In the genomic region with DNA sequence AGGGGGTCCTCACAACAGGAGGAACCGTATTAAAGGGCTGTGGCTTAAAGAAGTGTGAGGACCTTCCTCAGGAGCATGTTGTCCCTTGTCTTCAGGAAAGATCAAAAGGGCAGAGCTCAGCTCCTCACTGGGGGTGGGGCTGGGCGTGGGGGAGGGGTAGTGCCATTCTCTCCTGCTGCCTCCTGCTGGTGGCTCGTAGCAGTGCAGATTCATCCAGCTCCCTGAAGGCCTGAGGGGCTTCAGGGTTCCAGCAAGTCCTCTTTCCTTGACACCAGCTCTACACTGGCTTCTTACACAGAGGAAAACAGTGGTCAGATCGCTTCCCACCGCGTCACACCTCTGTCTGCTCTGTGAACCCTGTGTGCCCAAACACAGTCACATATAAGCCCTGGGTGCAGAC, we compare ENCODE assay signal across 8 mouse cellular contexts. TPM values are rescaled to one million over a fixed set of nuclear protein-coding genes. Genes with fewer than 3 reads are reported as not detected.
DNase-seq lines count a peak whose midpoint lies in the region; ATAC-seq and TF ChIP-seq lines count a peak whose summit lies in the region.

No protein-coding gene starts in this region.

- no peak for ATAC-seq in forebrain, embryonic 16.5 days
- ATAC-seq in liver, embryonic 12.5 days = no peak; the same call in 1 of the 2 replicates

- H3K4me2 ChIP-seq in forebrain, embryonic 16.5 days (ENCODE audit: low read length) = no peak overlapping the region
- H3K4me2 ChIP-seq in liver, embryonic 12.5 days = no peak overlapping the region

- H3K36me3 ChIP-seq in forebrain, embryonic 10.5 days (replicated peaks) = no peaks in the 10 kb centered on the region
- H3K36me3 ChIP-seq in forebrain, embryonic 16.5 days (ENCODE audit: control insufficient read depth, insufficient read depth) = no peaks in the 10 kb centered on the region
- H3K36me3 ChIP-seq in liver, adult 2 months (ENCODE audit: control insufficient read depth, insufficient read depth, low read length) = peaks cover 21% of the 10 kb centered on the region
- 0 out of 2 replicates have a peak, but pooled peaks cover 8% of the 10 kb centered on the region for H3K36me3 ChIP-seq in liver, embryonic 12.5 days

- H3K9ac ChIP-seq in forebrain, embryonic 16.5 days (replicated peaks; ENCODE audit: low read depth, low read length) = no peak overlapping the region
- no peak overlapping the region for H3K9ac ChIP-seq in liver, adult 2 months (ENCODE audit: low read depth, low read length)
- no peak overlapping the region for H3K9ac ChIP-seq in liver, embryonic 12.5 days

- peak; percentile 23 for DNase-seq in forebrain, embryonic 10.5 days (ENCODE audit: extremely low spot score, low spot score)
- no peak for DNase-seq in liver, adult 2 months (ENCODE audit: extremely low read depth, low read depth, low spot score)
- peak; percentile 53 for DNase-seq in embryo, embryonic 10.5 days (ENCODE audit: low spot score)
- peak; percentile 63 for DNase-seq in retina, embryonic 14.5 days (ENCODE audit: low spot score)
- no peak for DNase-seq in urinary bladder, postnatal 25 days (ENCODE audit: low spot score)
- no peak for DNase-seq in right cerebral cortex, adult 18-20 months

- H3K27ac ChIP-seq in forebrain, embryonic 10.5 days = no peak overlapping the region
- no peak overlapping the region for H3K27ac ChIP-seq in forebrain, embryonic 16.5 days (ENCODE audit: low read length)
- H3K27ac ChIP-seq in liver, adult 2 months (replicated peaks; ENCODE audit: insufficient read depth, low read depth, low read length) = no peak overlapping the region
- H3K27ac ChIP-seq in liver, embryonic 12.5 days = no peak overlapping the region

- H3K4me1 ChIP-seq in forebrain, embryonic 10.5 days = peaks cover 9% of the 10 kb centered on the region
- H3K4me1 ChIP-seq in forebrain, embryonic 16.5 days (replicated peaks; ENCODE audit: control insufficient read depth, insufficient read depth, low read length) = no peaks in the 10 kb centered on the region
- H3K4me1 ChIP-seq in liver, adult 2 months (ENCODE audit: control insufficient read depth, insufficient read depth, low read length) = 0 out of 2 replicates have a peak, but pooled peaks cover 3% of the 10 kb centered on the region
- peaks cover 18% of the 10 kb centered on the region for H3K4me1 ChIP-seq in liver, embryonic 12.5 days

- H3K9me3 ChIP-seq in forebrain, embryonic 10.5 days = no peaks in the 10 kb centered on the region
- H3K9me3 ChIP-seq in forebrain, embryonic 16.5 days (ENCODE audit: control insufficient read depth, low read length) = no peaks in the 10 kb centered on the region
- no peaks in the 10 kb centered on the region for H3K9me3 ChIP-seq in liver, embryonic 12.5 days (replicated peaks)

- TF ChIP-seq CTCF in liver, adult 2 months (IDR thresholded peaks at IDR 0.05; ENCODE audit: low read depth, low read length) = peak; percentile 79

- H3K79me2 ChIP-seq in liver, adult 2 months (ENCODE audit: control insufficient read depth, insufficient read depth, low read length) = 0 out of 2 replicates have a peak, but pooled peaks cover 4% of the 10 kb centered on the region

- no peaks in the 10 kb centered on the region for H3K27me3 ChIP-seq in forebrain, embryonic 10.5 days (ENCODE audit: poor library complexity, severe bottlenecking)
- H3K27me3 ChIP-seq in forebrain, embryonic 16.5 days (replicated peaks; ENCODE audit: control insufficient read depth, insufficient read depth, low read length) = no peaks in the 10 kb centered on the region
- no peaks in the 10 kb centered on the region for H3K27me3 ChIP-seq in liver, adult 2 months (ENCODE audit: control insufficient read depth, insufficient read depth, low read length)
- H3K27me3 ChIP-seq in liver, embryonic 12.5 days (replicated peaks) = no peaks in the 10 kb centered on the region

- H3K4me3 ChIP-seq in forebrain, embryonic 10.5 days = no peak overlapping the region
- no peak overlapping the region for H3K4me3 ChIP-seq in forebrain, embryonic 16.5 days (replicated peaks; ENCODE audit: low read length)
- H3K4me3 ChIP-seq in liver, adult 2 months (ENCODE audit: insufficient read depth, low read depth, low read length) = no peak overlapping the region
- no peak overlapping the region for H3K4me3 ChIP-seq in liver, embryonic 12.5 days

- WGBS in forebrain, embryonic 10.5 days = 34% methylated on average over 6 of the region's 6 CpGs
- WGBS in forebrain, embryonic 16.5 days = 40% methylated on average over 6 of the region's 6 CpGs
- 74% methylated on average over 6 of the region's 6 CpGs for WGBS in liver, adult 2 months
- 37% methylated on average over 6 of the region's 6 CpGs for WGBS in liver, embryonic 12.5 days (ENCODE audit: insufficient replicate concordance)

- no peak for TF ChIP-seq POLR2A in liver, adult 2 months (IDR thresholded peaks at IDR 0.05; ENCODE audit: extremely low read depth, insufficient read depth, low read length)

RNA-seq across cellular contexts. Expression of a gene that starts 8.9 kb away (rescaled TPM):
- 2.2 and 3.1 TPM in 2 replicates for polyA plus RNA-seq in forebrain, embryonic 10.5 days (2016; fragmentation: Nextera tagmentation; extraction: Ambion mirVana)
- 3.6 and 4.2 TPM in 2 replicates for polyA plus RNA-seq in forebrain, embryonic 16.5 days (2015; fragmentation: Nextera tagmentation; extraction: Ambion mirVana)
- total RNA-seq in liver, adult 2 months (2014; rRNA removed) = 52.4 and 59.5 TPM in 2 replicates
- 19.1 and 37.2 TPM in 2 replicates for polyA plus RNA-seq in liver, adult 2 months (2012; rRNA removed)
- 5.2 and 6.0 TPM in 2 replicates for polyA plus RNA-seq in liver, embryonic 12.5 days (2016; fragmentation: Nextera tagmentation; extraction: Ambion mirVana)

RNA-seq across cellular contexts. Expression of a gene that starts 18.6 kb away (rescaled TPM):
- 62.7 and 63.1 TPM in 2 replicates for polyA plus RNA-seq in forebrain, embryonic 10.5 days (2016; fragmentation: Nextera tagmentation; extraction: Ambion mirVana)
- 12.7 and 15.4 TPM in 2 replicates for polyA plus RNA-seq in forebrain, embryonic 16.5 days (2015; fragmentation: Nextera tagmentation; extraction: Ambion mirVana)
- 0.28 and 0.67 TPM in 2 replicates for total RNA-seq in liver, adult 2 months (2014; rRNA removed)
- 0.33 and 0.55 TPM in 2 replicates for polyA plus RNA-seq in liver, adult 2 months (2012; rRNA removed)
- 34.4 and 35.3 TPM in 2 replicates for polyA plus RNA-seq in liver, embryonic 12.5 days (2016; fragmentation: Nextera tagmentation; extraction: Ambion mirVana)

RNA-seq across cellular contexts. Expression of a gene that starts 19.4 kb away (rescaled TPM):
- 0.04 and 0.09 TPM in 2 replicates for polyA plus RNA-seq in forebrain, embryonic 10.5 days (2016; fragmentation: Nextera tagmentation; extraction: Ambion mirVana)
- 0.04 TPM in 2 replicates for polyA plus RNA-seq in forebrain, embryonic 16.5 days (2015; fragmentation: Nextera tagmentation; extraction: Ambion mirVana)
- total RNA-seq in liver, adult 2 months (2014; rRNA removed) = under 0.01 and 0.09 TPM in 2 replicates
- 0.01 TPM in 2 replicates for polyA plus RNA-seq in liver, adult 2 months (2012; rRNA removed)
- polyA plus RNA-seq in liver, embryonic 12.5 days (2016; fragmentation: Nextera tagmentation; extraction: Ambion mirVana) = 0.07 and 0.12 TPM in 2 replicates

RNA-seq across cellular contexts. Expression of a gene that starts 29.5 kb away (rescaled TPM):
- 29.7 and 30.7 TPM in 2 replicates for polyA plus RNA-seq in forebrain, embryonic 10.5 days (2016; fragmentation: Nextera tagmentation; extraction: Ambion mirVana)
- polyA plus RNA-seq in forebrain, embryonic 16.5 days (2015; fragmentation: Nextera tagmentation; extraction: Ambion mirVana) = 24.1 and 27.8 TPM in 2 replicates
- total RNA-seq in liver, adult 2 months (2014; rRNA removed) = 10.1 and 11.6 TPM in 2 replicates
- polyA plus RNA-seq in liver, adult 2 months (2012; rRNA removed) = 18.3 and 19.6 TPM in 2 replicates
- 28.6 and 29.4 TPM in 2 replicates for polyA plus RNA-seq in liver, embryonic 12.5 days (2016; fragmentation: Nextera tagmentation; extraction: Ambion mirVana)

RNA-seq across cellular contexts. Expression of a gene that starts 38.1 kb away (rescaled TPM):
- polyA plus RNA-seq in forebrain, embryonic 10.5 days (2016; fragmentation: Nextera tagmentation; extraction: Ambion mirVana) = 39.6 and 39.7 TPM in 2 replicates
- 51.2 and 59.1 TPM in 2 replicates for polyA plus RNA-seq in forebrain, embryonic 16.5 days (2015; fragmentation: Nextera tagmentation; extraction: Ambion mirVana)
- 9.4 and 10.1 TPM in 2 replicates for total RNA-seq in liver, adult 2 months (2014; rRNA removed)
- 13.9 and 17.0 TPM in 2 replicates for polyA plus RNA-seq in liver, adult 2 months (2012; rRNA removed)
- 21.8 and 22.1 TPM in 2 replicates for polyA plus RNA-seq in liver, embryonic 12.5 days (2016; fragmentation: Nextera tagmentation; extraction: Ambion mirVana)

Comparison
In these comparisons a context has a peak if more than half of its experiments do, and no peak if none do; other contexts are left out.
1. DNase-seq: peak in forebrain, embryonic 10.5 days (single experiment), embryo, embryonic 10.5 days (single experiment) and retina, embryonic 14.5 days (single experiment); none in liver, adult 2 months (single experiment), urinary bladder, postnatal 25 days (single experiment) and right cerebral cortex, adult 18-20 months (single experiment).